Mouse (Mus musculus) forebrain, embryonic 15.5 days (tissue): ENCODE measurements around the gene Kcnj6. TPM values are rescaled to one million over a fixed set of nuclear protein-coding genes. Genes with fewer than 3 reads are reported as not detected.
"Not testable (repeated sequence)": the region's sequence is repeated elsewhere in the genome, so short reads cannot be mapped to it uniquely, and the experiment has no call there.

Experiments used
- ATAC-seq: fragments of 200-750 bp; cut with Nextera tagmentation; replicated peaks from 2 replicates; pipeline ENCODE4 v1.8.0; 2017; ENCODE audit warnings: mild to moderate bottlenecking, moderate TSS enrichment, moderate library complexity
- H3K27ac ChIP-seq: fragments of 300-500 bp; sonication (generic); replicated peaks from 2 replicates; pipeline ENCODE4 v1.5.1; 2015; ENCODE audit warnings: mild to moderate bottlenecking, inconsistent platforms
- H3K27me3 ChIP-seq: fragments of 300-500 bp; sonication (generic); 2 replicates; pipeline ENCODE4 v1.6.1; 2015; ENCODE audit warnings: inconsistent platforms
- H3K36me3 ChIP-seq: fragments of 300-500 bp; sonication (generic); 2 replicates; pipeline ENCODE4 v1.6.1; 2015; ENCODE audit warnings: mild to moderate bottlenecking, inconsistent platforms
- H3K4me1 ChIP-seq: fragments of 300-500 bp; sonication (generic); 2 replicates; pipeline ENCODE4 v1.6.1; 2015; ENCODE audit warnings: inconsistent platforms
- H3K4me2 ChIP-seq: fragments of 300-500 bp; sonication (generic); replicated peaks from 2 replicates; pipeline ENCODE4 v1.6.1; 2015; ENCODE audit warnings: mild to moderate bottlenecking, inconsistent platforms
- H3K4me3 ChIP-seq: fragments of 300-500 bp; sonication (generic); 2 replicates; pipeline ENCODE4 v1.5.1; 2015; ENCODE audit warnings: mild to moderate bottlenecking, inconsistent platforms
- H3K9ac ChIP-seq: fragments of 300-500 bp; sonication (generic); replicated peaks from 2 replicates; pipeline ENCODE4 v1.6.1; 2015; ENCODE audit warnings: mild to moderate bottlenecking, inconsistent platforms
- H3K9me3 ChIP-seq: fragments of 300-500 bp; sonication (generic); 2 replicates; pipeline ENCODE4 v1.6.1; 2016; ENCODE audit warnings: inconsistent platforms
- WGBS: fragments of 180-500 bp; shearing (Covaris S2); methylation state at CpG from one replicate; pipeline ENCODE4 v1.1.7; 2015; ENCODE audit warnings: mixed read lengths; 5-methylcytosine and 5-hydroxymethylcytosine counted together
- polyA plus RNA-seq: library from polyadenylated mRNA; unstranded; fragments of >200 nt; fragmentation: Nextera tagmentation; extraction: Ambion mirVana; gene quantifications from 2 replicates; pipeline ENCODE4 v1.2.1, GENCODE M21; 2015

Kcnj6 gene
- polyA plus RNA-seq, 1 experiment from 2014 or later: 1.7 TPM

- Histone ChIP-seq H3K9ac (no peak overlapping the region), H3K27ac (no peak overlapping the region), H3K4me2 (no peak overlapping the region), H3K27me3 (no peaks in the 10 kb centered on the region), H3K4me1 (no peaks in the 10 kb centered on the region), H3K4me3 (no peak overlapping the region), H3K9me3 (no peaks in the 10 kb centered on the region), H3K36me3 (no peaks in the 10 kb centered on the region)
- ATAC-seq: no peak
- WGBS: 83% methylated on average over 9 of the region's 9 CpGs
These were observed 159.6 kb downstream of the Kcnj6 start for GRCm38 (mm10) chr16:94837881-94838280.

- 81% methylated on average over 9 of the region's 9 CpGs for WGBS
- ATAC-seq: no peak
- no peak overlapping the region for H3K27ac ChIP-seq
These were observed 163.0 kb downstream of the Kcnj6 start for GRCm38 (mm10) chr16:94834502-94834901.

GRCm38 (mm10) chr16:94828166-94828565 is 169.3 kb downstream of the Kcnj6 start:
- 91% methylated on average over 18 of the region's 18 CpGs for WGBS
- no peaks in the 10 kb centered on the region for H3K36me3 ChIP-seq
- no peak for ATAC-seq
- peaks cover 9% of the 10 kb centered on the region for H3K4me1 ChIP-seq
- no peak overlapping the region for H3K9ac ChIP-seq
- no peak overlapping the region for H3K27ac ChIP-seq
- no peak overlapping the region for H3K4me2 ChIP-seq
- H3K27me3 ChIP-seq: no peaks in the 10 kb centered on the region
- H3K9me3 ChIP-seq: no peaks in the 10 kb centered on the region
- no peak overlapping the region for H3K4me3 ChIP-seq

More at GRCm38 (mm10) chr16:94834502-94834901, 163.0 kb downstream of the Kcnj6 start:
- no peaks in the 10 kb centered on the region for H3K9me3 ChIP-seq
- no peaks in the 10 kb centered on the region for H3K4me1 ChIP-seq
- no peak overlapping the region for H3K9ac ChIP-seq
- H3K4me3 ChIP-seq: no peak overlapping the region
- H3K27me3 ChIP-seq: no peaks in the 10 kb centered on the region
- no peaks in the 10 kb centered on the region for H3K36me3 ChIP-seq
- no peak overlapping the region for H3K4me2 ChIP-seq

- Histone ChIP-seq H3K4me2 (no peak overlapping the region), H3K4me3 (no peak overlapping the region), H3K4me1 (peaks cover 9% of the 10 kb centered on the region), H3K9ac (no peak overlapping the region), H3K9me3 (no peaks in the 10 kb centered on the region), H3K27me3 (no peaks in the 10 kb centered on the region), H3K36me3 (no peaks in the 10 kb centered on the region), H3K27ac (0 out of 2 replicates have a peak overlapping the region, but pooled peaks have one; percentile 13)
- WGBS: 22% methylated on average over 8 of the region's 8 CpGs
- peak; percentile 78 for ATAC-seq
These were observed 170.4 kb downstream of the Kcnj6 start for GRCm38 (mm10) chr16:94827092-94827585.

GRCm38 (mm10) chr16:94825274-94825673 is 172.2 kb downstream of the Kcnj6 start:
- 89% methylated on average over 6 of the region's 6 CpGs for WGBS
- Histone ChIP-seq H3K4me1 (peaks cover 9% of the 10 kb centered on the region), H3K27me3 (no peaks in the 10 kb centered on the region), H3K4me3 (no peak overlapping the region), H3K4me2 (no peak overlapping the region), H3K9me3 (no peaks in the 10 kb centered on the region), H3K27ac (no peak overlapping the region), H3K36me3 (no peaks in the 10 kb centered on the region), H3K9ac (no peak overlapping the region)
- no peak for ATAC-seq

- H3K4me2 ChIP-seq: no peak overlapping the region
- no peaks in the 10 kb centered on the region for H3K9me3 ChIP-seq
- no peak for ATAC-seq
- no peaks in the 10 kb centered on the region for H3K27me3 ChIP-seq
- H3K4me3 ChIP-seq: no peak overlapping the region
- H3K4me1 ChIP-seq: peaks cover 9% of the 10 kb centered on the region
- H3K36me3 ChIP-seq: no peaks in the 10 kb centered on the region
- H3K27ac ChIP-seq: no peak overlapping the region
- no peak overlapping the region for H3K9ac ChIP-seq
- 86% methylated on average over 5 of the region's 5 CpGs for WGBS
These were observed 174.9 kb downstream of the Kcnj6 start for GRCm38 (mm10) chr16:94822611-94823010.

- no peak overlapping the region for H3K4me3 ChIP-seq
- H3K27me3 ChIP-seq: no peaks in the 10 kb centered on the region
- H3K9ac ChIP-seq: no peak overlapping the region
- 78% methylated on average over 11 of the region's 11 CpGs for WGBS
- no peak for ATAC-seq
- H3K4me2 ChIP-seq: no peak overlapping the region
- no peaks in the 10 kb centered on the region for H3K4me1 ChIP-seq
- no peaks in the 10 kb centered on the region for H3K9me3 ChIP-seq
- H3K36me3 ChIP-seq: no peaks in the 10 kb centered on the region
- no peak overlapping the region for H3K27ac ChIP-seq
These were observed 175.9 kb downstream of the Kcnj6 start for GRCm38 (mm10) chr16:94821610-94822009.

GRCm38 (mm10) chr16:94816391-94816790 is 181.1 kb downstream of the Kcnj6 start:
- no peak overlapping the region for H3K4me2 ChIP-seq
- H3K27me3 ChIP-seq: no peaks in the 10 kb centered on the region
- H3K9ac ChIP-seq: no peak overlapping the region
- H3K4me3 ChIP-seq: no peak overlapping the region
- H3K4me1 ChIP-seq: no peaks in the 10 kb centered on the region
- no peak overlapping the region for H3K27ac ChIP-seq
- peak; percentile 58 for ATAC-seq
- no peaks in the 10 kb centered on the region for H3K36me3 ChIP-seq
- peaks cover 4% of the 10 kb centered on the region for H3K9me3 ChIP-seq
- 26% methylated on average over 6 of the region's 6 CpGs for WGBS

- no peaks in the 10 kb centered on the region for H3K36me3 ChIP-seq
- H3K4me1 ChIP-seq: no peaks in the 10 kb centered on the region
- no peak overlapping the region for H3K4me3 ChIP-seq
- H3K27me3 ChIP-seq: no peaks in the 10 kb centered on the region
- WGBS: 79% methylated on average over 6 of the region's 6 CpGs
- H3K9ac ChIP-seq: no peak overlapping the region
- H3K4me2 ChIP-seq: no peak overlapping the region
- H3K9me3 ChIP-seq: peaks cover 4% of the 10 kb centered on the region
- H3K27ac ChIP-seq: no peak overlapping the region
- ATAC-seq: 0 out of 2 replicates have a peak, but pooled peaks have one; percentile 43
These were observed 181.6 kb downstream of the Kcnj6 start for GRCm38 (mm10) chr16:94815891-94816290.

- not testable (repeated sequence) for H3K9me3 ChIP-seq, H3K9ac ChIP-seq, ATAC-seq, H3K4me3 ChIP-seq, H3K36me3 ChIP-seq, H3K4me1 ChIP-seq, H3K4me2 ChIP-seq, H3K27me3 ChIP-seq, H3K27ac ChIP-seq
- 7% methylated on average over 1 of the region's 1 CpGs for WGBS
These were observed 188.2 kb downstream of the Kcnj6 start for GRCm38 (mm10) chr16:94809286-94809685.

- WGBS: 86% methylated on average over 11 of the region's 12 CpGs
- Histone ChIP-seq H3K27ac (no peak overlapping the region), H3K36me3 (no peaks in the 10 kb centered on the region), H3K9ac (no peak overlapping the region), H3K4me1 (no peaks in the 10 kb centered on the region), H3K9me3 (no peaks in the 10 kb centered on the region), H3K4me3 (no peak overlapping the region), H3K27me3 (no peaks in the 10 kb centered on the region), H3K4me2 (no peak overlapping the region)
- no peak for ATAC-seq
These were observed 199.3 kb downstream of the Kcnj6 start for GRCm38 (mm10) chr16:94798241-94798640.

GRCm38 (mm10) chr16:94797366-94797765 is 200.1 kb downstream of the Kcnj6 start:
- H3K4me2 ChIP-seq: no peak overlapping the region
- H3K36me3 ChIP-seq: no peaks in the 10 kb centered on the region
- no peak overlapping the region for H3K4me3 ChIP-seq
- no peaks in the 10 kb centered on the region for H3K27me3 ChIP-seq
- H3K27ac ChIP-seq: no peak overlapping the region
- no peak for ATAC-seq
- WGBS: 77% methylated on average over 6 of the region's 6 CpGs
- no peak overlapping the region for H3K9ac ChIP-seq
- H3K4me1 ChIP-seq: no peaks in the 10 kb centered on the region
- H3K9me3 ChIP-seq: no peaks in the 10 kb centered on the region

GRCm38 (mm10) chr16:94793041-94793440 is 204.5 kb downstream of the Kcnj6 start:
- no peak for ATAC-seq
- H3K9me3 ChIP-seq: no peaks in the 10 kb centered on the region
- no peak overlapping the region for H3K27ac ChIP-seq
- no peaks in the 10 kb centered on the region for H3K4me1 ChIP-seq
- H3K27me3 ChIP-seq: no peaks in the 10 kb centered on the region
- WGBS: 81% methylated on average over 7 of the region's 7 CpGs
- no peak overlapping the region for H3K9ac ChIP-seq
- no peaks in the 10 kb centered on the region for H3K36me3 ChIP-seq
- no peak overlapping the region for H3K4me2 ChIP-seq
- no peak overlapping the region for H3K4me3 ChIP-seq
